Mouse (Mus musculus) MEL (cell line): ENCODE data around the gene Rpl36-ps4. TPM values are rescaled to one million over a fixed set of nuclear protein-coding genes. Genes with fewer than 3 reads are reported as not detected.

ENCODE experiments used
- DNase-seq: peaks from one replicate; pipeline ENCODE4 v3.0.0; 2011; ENCODE audit warnings: low read depth, low spot score
- H3K27ac ChIP-seq: 2 replicates; pipeline ENCODE4 v1.5.1; 2012; ENCODE audit warnings: low read depth, mild to moderate bottlenecking, control low read depth, low read length, moderate library complexity; ENCODE audit not compliant: control insufficient read depth
- H3K27me3 ChIP-seq, 2 experiments: fragments of 150-350 bp in 1 of 2; sonication (generic) in 1 of 2; 2 replicates each; pipeline ENCODE4 v1.6.1; 2012; ENCODE audit warnings: low read length in 2 of 2, mild to moderate bottlenecking in 2 of 2, improper control_type of control experiment in 1 of 2, moderate library complexity in 1 of 2; ENCODE audit not compliant: insufficient read depth in 2 of 2, control insufficient read depth in 1 of 2
- H3K36me3 ChIP-seq, 2 experiments: 2 replicates each; pipeline ENCODE4 v1.6.1; 2012 to 2014; ENCODE audit warnings: low read length in 2 of 2, improper control_type of control experiment in 1 of 2, inconsistent platforms in 1 of 2, mild to moderate bottlenecking in 1 of 2; ENCODE audit not compliant: insufficient read depth in 2 of 2, control insufficient read depth in 1 of 2
- H3K4me1 ChIP-seq, 2 experiments: fragments of 150-350 bp in 1 of 2; sonication (generic) in 1 of 2; 2 replicates each; pipeline ENCODE4 v1.6.1; 2012; ENCODE audit warnings: low read length in 2 of 2, improper control_type of control experiment in 1 of 2, mild to moderate bottlenecking in 1 of 2; ENCODE audit not compliant: insufficient read depth in 2 of 2, control insufficient read depth in 1 of 2
- H3K4me3 ChIP-seq, 2 experiments: fragments of 150-350 bp in 1 of 2; sonication (generic) in 1 of 2; 2 replicates each; pipeline ENCODE4 v1.5.1; 2012; ENCODE audit warnings: low read depth in 2 of 2, low read length in 2 of 2, mild to moderate bottlenecking in 2 of 2, moderate library complexity in 2 of 2, control low read depth in 1 of 2, improper control_type of control experiment in 1 of 2; ENCODE audit not compliant: control insufficient read depth in 1 of 2, insufficient read depth in 1 of 2
- H3K79me2 ChIP-seq: 2 replicates; pipeline ENCODE4 v1.6.1; 2012; ENCODE audit warnings: mild to moderate bottlenecking, low read length, moderate library complexity; ENCODE audit not compliant: control insufficient read depth, poor library complexity, insufficient read depth
- H3K9ac ChIP-seq: 2 replicates; pipeline ENCODE4 v1.6.1; 2012; ENCODE audit warnings: low read depth, mild to moderate bottlenecking, control low read depth, low read length, moderate library complexity; ENCODE audit not compliant: control insufficient read depth, poor library complexity, severe bottlenecking
- H3K9me3 ChIP-seq: fragments of 150-350 bp; sonication (generic); replicated peaks from 2 replicates; pipeline ENCODE4 v1.6.1; 2012; ENCODE audit warnings: mild to moderate bottlenecking, low read length, improper control_type of control experiment, moderate library complexity; ENCODE audit not compliant: insufficient read depth
- BHLHE40 ChIP-seq: IDR thresholded peaks from 2 replicates; pipeline ENCODE4 v1.6.1; 2012; ENCODE audit warnings: low read depth, mild to moderate bottlenecking, inconsistent platforms, low read length, improper control_type of control experiment, borderline replicate concordance
- CHD2 ChIP-seq: IDR thresholded peaks from 2 replicates; pipeline ENCODE4 v1.6.1; 2011; ENCODE audit warnings: low read length, improper control_type of control experiment
- CTCF ChIP-seq, 3 experiments: IDR thresholded peaks in 2 of 3; conservative IDR thresholded peaks in 1 of 3; 2 replicates each; pipeline ENCODE4 v1.5.1; 2011 to 2012; ENCODE audit warnings: low read length in 3 of 3, low read depth in 2 of 3, mild to moderate bottlenecking in 2 of 3, improper control_type of control experiment in 1 of 3, inconsistent platforms in 1 of 3, mixed read lengths in 1 of 3, moderate library complexity in 1 of 3; ENCODE audit not compliant: control insufficient read depth in 1 of 3, insufficient read depth in 1 of 3, poor library complexity in 1 of 3, severe bottlenecking in 1 of 3
- ETS1 ChIP-seq: IDR thresholded peaks from 2 replicates; pipeline ENCODE4 v1.6.1; 2012; ENCODE audit warnings: low read depth, mild to moderate bottlenecking, inconsistent platforms, low read length, improper control_type of control experiment, moderate library complexity
- HCFC1 ChIP-seq: IDR thresholded peaks from 2 replicates; pipeline ENCODE4 v1.6.1; 2012; ENCODE audit warnings: low read depth, mild to moderate bottlenecking, inconsistent platforms, low read length, improper control_type of control experiment, moderate library complexity
- KAT2A ChIP-seq: conservative IDR thresholded peaks from 2 replicates; pipeline ENCODE4 v1.6.1; 2012; ENCODE audit warnings: low read depth, low read length, improper control_type of control experiment, inconsistent platforms
- MAFK ChIP-seq: IDR thresholded peaks from 2 replicates; pipeline ENCODE4 v1.6.1; 2011; ENCODE audit warnings: low read depth, mild to moderate bottlenecking, low read length, improper control_type of control experiment, borderline replicate concordance
- MAX ChIP-seq: IDR thresholded peaks from 2 replicates; pipeline ENCODE4 v1.6.1; 2011; ENCODE audit warnings: low read length, improper control_type of control experiment
- MEF2A ChIP-seq: IDR thresholded peaks from 2 replicates; pipeline ENCODE4 v1.6.1; 2014; ENCODE audit warnings: low read depth, mild to moderate bottlenecking, inconsistent platforms, low read length, improper control_type of control experiment; ENCODE audit not compliant: poor library complexity, insufficient replicate concordance, severe bottlenecking; ENCODE audit errors: extremely low read depth
- MXI1 ChIP-seq: IDR thresholded peaks from 2 replicates; pipeline ENCODE4 v1.6.1; 2011; ENCODE audit warnings: mild to moderate bottlenecking, low read depth, low read length, improper control_type of control experiment
- NELFE ChIP-seq: IDR thresholded peaks from 2 replicates; pipeline ENCODE4 v1.6.1; 2011; ENCODE audit warnings: low read depth, low read length, improper control_type of control experiment
- NRF1 ChIP-seq: IDR thresholded peaks from 2 replicates; pipeline ENCODE4 v1.6.1; 2014; ENCODE audit warnings: low read depth, mild to moderate bottlenecking, inconsistent platforms, low read length, improper control_type of control experiment, moderate library complexity; ENCODE audit not compliant: poor library complexity, insufficient read depth, severe bottlenecking
- POLR2A ChIP-seq, 2 experiments: IDR thresholded peaks; 2 replicates each; pipeline ENCODE4 v1.6.1; 2011 to 2012; ENCODE audit warnings: low read length in 2 of 2, mild to moderate bottlenecking in 2 of 2, control low read depth in 1 of 2, improper control_type of control experiment in 1 of 2, low read depth in 1 of 2, moderate library complexity in 1 of 2; ENCODE audit not compliant: control insufficient read depth in 1 of 2, insufficient read depth in 1 of 2, poor library complexity in 1 of 2
- RAD21 ChIP-seq: IDR thresholded peaks from 2 replicates; pipeline ENCODE4 v1.6.1; 2011; ENCODE audit warnings: mild to moderate bottlenecking, low read depth, low read length, improper control_type of control experiment
- SIN3A ChIP-seq: IDR thresholded peaks from 2 replicates; pipeline ENCODE4 v1.6.1; 2012; ENCODE audit warnings: low read length, improper control_type of control experiment, inconsistent platforms
- SMC3 ChIP-seq: IDR thresholded peaks from 2 replicates; pipeline ENCODE4 v1.6.1; 2011; ENCODE audit warnings: low read depth, low read length, improper control_type of control experiment
- TBP ChIP-seq: IDR thresholded peaks from 2 replicates; pipeline ENCODE4 v1.8.0; 2011; ENCODE audit warnings: low read depth, low read length, improper control_type of control experiment
- UBTF ChIP-seq: IDR thresholded peaks from 2 replicates; pipeline ENCODE4 v1.6.1; 2012; ENCODE audit warnings: low read depth, mild to moderate bottlenecking, inconsistent platforms, low read length, improper control_type of control experiment, moderate library complexity, borderline replicate concordance; ENCODE audit not compliant: insufficient read depth
- USF1 ChIP-seq: IDR thresholded peaks from 2 replicates; pipeline ENCODE4 v1.6.1; 2014; ENCODE audit warnings: low read depth, mild to moderate bottlenecking, inconsistent platforms, low read length, improper control_type of control experiment, moderate library complexity
- USF2 ChIP-seq, 2 experiments: IDR thresholded peaks; 2 replicates each; pipeline ENCODE4 v1.6.1; 2011 to 2012; ENCODE audit warnings: improper control_type of control experiment in 2 of 2, low read length in 2 of 2, borderline replicate concordance in 1 of 2, inconsistent platforms in 1 of 2, low read depth in 1 of 2, mild to moderate bottlenecking in 1 of 2; ENCODE audit not compliant: insufficient read depth in 1 of 2
- ZC3H11A ChIP-seq: IDR thresholded peaks from 2 replicates; pipeline ENCODE4 v1.6.1; 2012; ENCODE audit warnings: low read depth, mild to moderate bottlenecking, inconsistent platforms, low read length, improper control_type of control experiment
- ZKSCAN1 ChIP-seq: IDR thresholded peaks from 2 replicates; pipeline ENCODE4 v1.6.1; 2012; ENCODE audit warnings: low read depth, mild to moderate bottlenecking, inconsistent platforms, low read length, improper control_type of control experiment, moderate library complexity
- ZNF384 ChIP-seq: IDR thresholded peaks from 2 replicates; pipeline ENCODE4 v1.6.1; 2012; ENCODE audit warnings: low read depth, mild to moderate bottlenecking, inconsistent platforms, low read length, improper control_type of control experiment
- polyA plus RNA-seq, 2 experiments: library from polyadenylated mRNA; stranded (reverse) in 1 of 2; unstranded in 1 of 2; fragments of >175 nt in 1 of 2; fragments of >200 nt in 1 of 2; gene quantifications; 2 replicates each; pipeline versions ENCODE4 v1.2.1 to v1.2.4; 2012; ENCODE audit warnings: low replicate concordance in 2 of 2, low read depth in 1 of 2; ENCODE audit not compliant: insufficient read length in 2 of 2, insufficient read depth in 1 of 2, missing spikeins in 1 of 2
- total RNA-seq: library from RNA; depleted of rRNA; stranded (reverse); fragments of 300-350 nt; gene quantifications from 2 replicates; pipeline ENCODE4 v1.2.3, GENCODE M21; 2012

Rpl36-ps4 gene
- total and polyA plus RNA-seq, 3 experiments: not detected

DNA sequence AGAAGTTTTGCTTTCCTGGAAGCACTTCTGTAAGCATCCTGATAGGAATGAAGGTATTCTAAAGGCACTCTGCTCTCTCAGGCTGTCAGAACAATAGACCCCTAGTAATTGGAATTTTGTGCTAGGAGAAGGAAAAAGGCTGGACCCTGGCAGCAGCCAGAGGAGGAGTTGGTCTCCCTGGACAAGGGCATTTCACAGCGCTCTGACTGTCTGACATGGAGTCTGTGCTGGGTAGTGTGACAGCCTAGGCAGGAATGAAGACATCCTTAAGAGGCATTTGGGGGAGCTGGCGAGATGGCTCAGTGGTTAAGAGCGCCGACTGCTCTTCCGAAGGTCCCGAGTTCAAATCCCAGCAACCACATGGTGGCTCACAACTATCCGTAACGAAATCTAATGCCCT lies 17.1 kb upstream of the Rpl36-ps4 start:
- H3K36me3 ChIP-seq: no peaks in the 10 kb centered on the region
- no peak overlapping the region for H3K27ac ChIP-seq
- H3K79me2 ChIP-seq: no peaks in the 10 kb centered on the region
- H3K9ac ChIP-seq: no peak overlapping the region
- no peaks in the 10 kb centered on the region for H3K27me3 ChIP-seq
- H3K9me3 ChIP-seq: no peaks in the 10 kb centered on the region
- no peak overlapping the region for H3K4me3 ChIP-seq
- DNase-seq: no peak
- no peak for TF ChIP-seq MXI1
- TF ChIP-seq CHD2: no peak
- no peak for TF ChIP-seq RAD21
- no peak for TF ChIP-seq ZKSCAN1
- no peak for TF ChIP-seq NRF1
- TF ChIP-seq USF1: no peak
- no peak for TF ChIP-seq MEF2A
- no peak for TF ChIP-seq USF2 (IDR thresholded peaks at IDR 0.05; ENCODE audit: borderline replicate concordance in 1 of 2, insufficient read depth in 1 of 2, low read depth in 1 of 2, low read length in 2 of 2)
- no peaks in the 10 kb centered on the region for H3K4me1 ChIP-seq

DNA sequence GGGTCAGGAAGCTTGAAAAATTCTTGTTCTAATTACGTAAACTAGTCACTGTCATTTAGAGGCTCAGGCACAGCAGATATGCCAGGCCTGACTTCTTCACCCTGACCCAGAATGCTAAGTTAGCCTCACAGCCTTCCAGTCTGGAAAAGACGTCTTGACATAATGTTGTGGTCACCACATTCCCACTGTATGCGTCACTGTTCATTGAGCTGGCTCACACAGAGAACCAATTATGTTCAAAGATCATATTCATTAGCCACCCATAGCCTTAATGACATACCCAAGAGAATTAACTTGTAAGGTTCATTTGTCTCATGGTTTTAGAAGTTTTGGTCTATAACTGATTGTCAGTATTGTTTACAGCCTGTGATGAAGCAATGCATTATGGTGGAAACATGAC lies 5.4 kb upstream of the Rpl36-ps4 start:
- no peak for DNase-seq
- H3K27ac ChIP-seq: no peak overlapping the region
- TF ChIP-seq ZC3H11A: no peak
- TF ChIP-seq, all 39 proteins: peak for 0
- H3K27me3 ChIP-seq: no peaks in the 10 kb centered on the region
- H3K79me2 ChIP-seq: no peaks in the 10 kb centered on the region
- no peaks in the 10 kb centered on the region for H3K36me3 ChIP-seq
- H3K9me3 ChIP-seq: no peaks in the 10 kb centered on the region
- no peaks in the 10 kb centered on the region for H3K4me1 ChIP-seq
- no peak overlapping the region for H3K9ac ChIP-seq
- H3K4me3 ChIP-seq: no peak overlapping the region

DNA sequence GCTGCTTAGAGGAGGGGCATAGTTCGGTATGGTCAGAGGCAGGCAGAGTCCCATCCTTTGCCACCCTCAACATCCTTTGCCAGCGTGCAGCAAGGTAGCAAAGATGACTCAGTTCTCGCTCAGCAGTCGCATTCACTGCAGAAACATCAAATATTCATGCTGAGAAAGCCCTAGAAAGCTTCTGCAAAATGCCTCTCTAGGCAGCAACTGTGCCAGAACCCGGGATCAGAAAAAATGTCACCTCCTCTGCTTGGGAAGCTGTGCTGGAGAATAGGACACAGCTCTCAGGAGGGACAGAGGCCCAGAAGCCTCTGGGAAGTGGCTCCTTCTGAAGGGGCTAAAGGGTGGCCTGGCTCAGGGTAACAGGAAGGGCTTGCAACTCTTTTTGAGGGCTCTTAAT lies 2.7 kb upstream of the Rpl36-ps4 start:
- H3K27ac ChIP-seq: no peak overlapping the region
- H3K9ac ChIP-seq: no peak overlapping the region
- DNase-seq: no peak
- H3K36me3 ChIP-seq: no peaks in the 10 kb centered on the region
- no peaks in the 10 kb centered on the region for H3K27me3 ChIP-seq
- H3K79me2 ChIP-seq: no peaks in the 10 kb centered on the region
- H3K4me3 ChIP-seq: no peak overlapping the region
- no peaks in the 10 kb centered on the region for H3K4me1 ChIP-seq
- no peaks in the 10 kb centered on the region for H3K9me3 ChIP-seq
- no peak for TF ChIP-seq USF2 (IDR thresholded peaks at IDR 0.05; ENCODE audit: borderline replicate concordance in 1 of 2, insufficient read depth in 1 of 2, low read depth in 1 of 2, low read length in 2 of 2)
- TF ChIP-seq ZKSCAN1: no peak
- no peak for TF ChIP-seq CHD2
- no peak for TF ChIP-seq MXI1
- no peak for TF ChIP-seq UBTF
- TF ChIP-seq BHLHE40: no peak
- no peak for TF ChIP-seq SMC3
- no peak for TF ChIP-seq CTCF (IDR thresholded peaks at IDR 0.05 in 2 of 3, conservative IDR thresholded peaks at IDR 0.05 in 1 of 3; ENCODE audit: control insufficient read depth in 1 of 3, insufficient read depth in 1 of 3, low read depth in 2 of 3, low read length in 3 of 3, poor library complexity in 1 of 3, severe bottlenecking in 1 of 3)
- no peak for TF ChIP-seq NELFE
- TF ChIP-seq ZNF384: no peak
- TF ChIP-seq KAT2A: no peak
- no peak for TF ChIP-seq SIN3A
- TF ChIP-seq MEF2A: no peak
- no peak for TF ChIP-seq USF1
- no peak for TF ChIP-seq MAFK
- no peak for TF ChIP-seq ETS1
- no peak for TF ChIP-seq POLR2A (IDR thresholded peaks at IDR 0.05; ENCODE audit: control insufficient read depth in 1 of 2, insufficient read depth in 1 of 2, low read depth in 1 of 2, low read length in 2 of 2, poor library complexity in 1 of 2)
- TF ChIP-seq HCFC1: no peak
- TF ChIP-seq MAX: no peak
- TF ChIP-seq TBP: no peak
